In the genomic region with DNA sequence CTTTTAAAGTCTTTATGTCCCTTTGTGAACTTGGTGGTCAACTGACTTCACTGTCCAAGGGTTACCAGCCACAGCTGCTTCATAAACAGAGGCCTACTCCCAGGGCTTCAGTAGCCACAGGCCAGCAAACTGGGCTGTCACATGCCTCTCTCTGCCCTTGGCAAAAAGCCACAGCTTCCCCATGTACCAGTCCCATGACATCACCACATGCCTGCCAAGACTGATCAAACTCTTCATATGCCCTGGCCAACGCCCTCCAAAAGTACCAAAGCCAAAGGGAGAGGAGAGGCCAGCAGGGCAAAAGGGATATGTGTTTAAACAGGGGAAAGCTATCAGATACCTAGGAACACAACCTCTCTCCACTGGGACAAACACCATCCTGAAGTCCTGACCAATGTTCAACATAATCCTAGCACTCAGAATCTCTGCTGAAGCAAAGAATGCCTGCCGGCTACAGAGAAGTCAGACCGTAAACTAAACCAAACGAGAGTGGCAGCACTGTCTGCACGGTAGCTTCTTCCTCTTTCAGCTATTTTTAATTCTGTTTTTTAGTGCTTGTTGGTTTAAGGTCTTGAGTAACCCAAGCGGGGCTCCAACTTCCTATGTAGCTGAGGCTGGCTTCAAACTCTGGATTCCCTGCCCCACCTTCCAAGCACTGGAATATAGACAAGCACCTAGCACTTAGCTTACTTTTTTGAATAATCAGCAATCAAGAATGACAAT, we compare ENCODE assay signal across 8 mouse cellular contexts. TPM values are rescaled to one million over a fixed set of nuclear protein-coding genes. Genes with fewer than 3 reads are reported as not detected.
DNase-seq lines count a peak whose midpoint lies in the region; ATAC-seq and TF ChIP-seq lines count a peak whose summit lies in the region.

No protein-coding gene starts in this region.

- H3K27me3 ChIP-seq in midbrain, embryonic 11.5 days (ENCODE audit: control insufficient read depth, insufficient read depth, low read length) = no peaks in the 10 kb centered on the region
- no peaks in the 10 kb centered on the region for H3K27me3 ChIP-seq in midbrain, embryonic 16.5 days (ENCODE audit: control insufficient read depth, insufficient read depth, low read depth, low read length)
- H3K27me3 ChIP-seq in kidney, postnatal 0 days (ENCODE audit: insufficient read depth, low read length) = no peaks in the 10 kb centered on the region
- no peaks in the 10 kb centered on the region for H3K27me3 ChIP-seq in lung, embryonic 14.5 days (ENCODE audit: insufficient read depth, low read length)
- H3K27me3 ChIP-seq in forebrain, embryonic 15.5 days = no peaks in the 10 kb centered on the region

- 90% methylated on average over 6 of the region's 6 CpGs for WGBS in midbrain, embryonic 11.5 days
- 84% methylated on average over 6 of the region's 6 CpGs for WGBS in midbrain, embryonic 16.5 days
- 62% methylated on average over 6 of the region's 6 CpGs for WGBS in kidney, postnatal 0 days
- 63% methylated on average over 6 of the region's 6 CpGs for WGBS in lung, embryonic 14.5 days
- 86% methylated on average over 6 of the region's 6 CpGs for WGBS in forebrain, embryonic 15.5 days

- H3K4me1 ChIP-seq in midbrain, embryonic 11.5 days (ENCODE audit: control insufficient read depth, insufficient read depth, low read length) = peaks cover 11% of the 10 kb centered on the region
- H3K4me1 ChIP-seq in midbrain, embryonic 16.5 days (ENCODE audit: control insufficient read depth, insufficient read depth, low read length) = peaks cover 38% of the 10 kb centered on the region
- peaks cover 8% of the 10 kb centered on the region for H3K4me1 ChIP-seq in kidney, postnatal 0 days (replicated peaks; ENCODE audit: insufficient read depth, low read length)
- H3K4me1 ChIP-seq in lung, embryonic 14.5 days (ENCODE audit: insufficient read depth) = peaks cover 7% of the 10 kb centered on the region; the same call in 1 of the 2 replicates
- peaks cover 30% of the 10 kb centered on the region for H3K4me1 ChIP-seq in forebrain, embryonic 15.5 days

- DNase-seq in midbrain, embryonic 11.5 days (ENCODE audit: low spot score, missing footprints) = peak; percentile 39
- DNase-seq in adipocyte (ENCODE audit: low spot score) = peak; percentile 98
- peak; percentile 83 for DNase-seq in fibroblast of lung, adult 2 months (ENCODE audit: low read depth)
- DNase-seq in kidney, postnatal 0 days (ENCODE audit: low spot score) = peak; percentile 9
- peak; percentile 41 for DNase-seq in lung, embryonic 14.5 days
- peak; percentile 60 to 71 for DNase-seq in spleen, postnatal 4 days (ENCODE audit: low spot score in 2 of 2)

- H3K36me3 ChIP-seq in midbrain, embryonic 11.5 days (ENCODE audit: control insufficient read depth, insufficient read depth, low read length) = peaks cover 7% of the 10 kb centered on the region
- H3K36me3 ChIP-seq in midbrain, embryonic 16.5 days (ENCODE audit: control insufficient read depth, insufficient read depth, low read length) = peaks cover 6% of the 10 kb centered on the region; the same call in 1 of the 2 replicates
- peaks cover 21% of the 10 kb centered on the region for H3K36me3 ChIP-seq in kidney, postnatal 0 days (ENCODE audit: insufficient read depth, low read length)
- peaks cover 30% of the 10 kb centered on the region for H3K36me3 ChIP-seq in lung, embryonic 14.5 days (ENCODE audit: insufficient read depth)
- peaks cover 11% of the 10 kb centered on the region for H3K36me3 ChIP-seq in forebrain, embryonic 15.5 days

- no peak overlapping the region for H3K4me2 ChIP-seq in midbrain, embryonic 11.5 days
- H3K4me2 ChIP-seq in midbrain, embryonic 16.5 days (ENCODE audit: low read length) = no peak overlapping the region
- H3K4me2 ChIP-seq in kidney, postnatal 0 days (ENCODE audit: low read length) = no peak overlapping the region
- no peak overlapping the region for H3K4me2 ChIP-seq in lung, embryonic 14.5 days
- no peak overlapping the region for H3K4me2 ChIP-seq in forebrain, embryonic 15.5 days (replicated peaks)

- no peaks in the 10 kb centered on the region for H3K9me3 ChIP-seq in midbrain, embryonic 11.5 days (ENCODE audit: control insufficient read depth, low read length)
- H3K9me3 ChIP-seq in midbrain, embryonic 16.5 days (replicated peaks; ENCODE audit: control insufficient read depth, low read length, poor library complexity, severe bottlenecking) = no peaks in the 10 kb centered on the region
- H3K9me3 ChIP-seq in kidney, postnatal 0 days (replicated peaks; ENCODE audit: low read length) = no peaks in the 10 kb centered on the region
- no peaks in the 10 kb centered on the region for H3K9me3 ChIP-seq in lung, embryonic 14.5 days (ENCODE audit: low read depth, low read length)
- no peaks in the 10 kb centered on the region for H3K9me3 ChIP-seq in forebrain, embryonic 15.5 days

- no peak overlapping the region for H3K4me3 ChIP-seq in midbrain, embryonic 11.5 days (ENCODE audit: low read depth, low read length)
- no peak overlapping the region for H3K4me3 ChIP-seq in midbrain, embryonic 16.5 days (ENCODE audit: low read depth, low read length)
- H3K4me3 ChIP-seq in kidney, postnatal 0 days (replicated peaks; ENCODE audit: low read depth, low read length) = no peak overlapping the region
- H3K4me3 ChIP-seq in lung, embryonic 14.5 days (ENCODE audit: low read depth, low read length) = no peak overlapping the region
- no peak overlapping the region for H3K4me3 ChIP-seq in forebrain, embryonic 15.5 days

- no peak overlapping the region for H3K27ac ChIP-seq in midbrain, embryonic 11.5 days (ENCODE audit: low read depth, low read length)
- H3K27ac ChIP-seq in midbrain, embryonic 16.5 days (ENCODE audit: low read length) = no peak overlapping the region
- H3K27ac ChIP-seq in kidney, postnatal 0 days = no peak overlapping the region
- H3K27ac ChIP-seq in lung, embryonic 14.5 days (ENCODE audit: low read depth) = no peak overlapping the region
- H3K27ac ChIP-seq in forebrain, embryonic 15.5 days (replicated peaks) = no peak overlapping the region

- TF ChIP-seq CTCF in kidney, postnatal 0 days (IDR thresholded peaks at IDR 0.05; ENCODE audit: low read depth) = no peak
- TF ChIP-seq CTCF in lung, embryonic 14.5 days (IDR thresholded peaks at IDR 0.05; ENCODE audit: low read depth) = no peak

- ATAC-seq in midbrain, embryonic 11.5 days (ENCODE audit: low FRiP score) = no peak
- no peak for ATAC-seq in midbrain, embryonic 16.5 days
- ATAC-seq in kidney, postnatal 0 days (replicated peaks; ENCODE audit: low FRiP score, low read depth) = no peak; the same call in 1 of the 2 replicates
- ATAC-seq in lung, embryonic 14.5 days (ENCODE audit: insufficient read depth) = no peak
- no peak for ATAC-seq in forebrain, embryonic 15.5 days (replicated peaks)

- no peak overlapping the region for H3K9ac ChIP-seq in midbrain, embryonic 11.5 days (ENCODE audit: low read length)
- no peak overlapping the region for H3K9ac ChIP-seq in midbrain, embryonic 16.5 days (ENCODE audit: low read depth, low read length)
- no peak overlapping the region for H3K9ac ChIP-seq in kidney, postnatal 0 days (ENCODE audit: low read depth, low read length)
- H3K9ac ChIP-seq in lung, embryonic 14.5 days = no peak overlapping the region
- H3K9ac ChIP-seq in forebrain, embryonic 15.5 days (replicated peaks) = no peak overlapping the region

RNA-seq across cellular contexts. Expression of gene Glt1d1, which starts 21.1 kb away (rescaled TPM):
- 0.33 and 1.1 TPM in 2 replicates for polyA plus RNA-seq in midbrain, embryonic 11.5 days (2014; fragmentation: Nextera tagmentation; extraction: Ambion mirVana)
- 1.7 TPM in 2 replicates for polyA plus RNA-seq in midbrain, embryonic 16.5 days (2015; fragmentation: Nextera tagmentation; extraction: Ambion mirVana)
- 0.29 and 0.46 TPM in 2 replicates for polyA plus RNA-seq in kidney, postnatal 0 days (2015; fragmentation: Nextera tagmentation; extraction: Ambion mirVana)
- 0.18 and 0.64 TPM in 2 replicates for polyA plus RNA-seq in lung, embryonic 14.5 days (2014; fragmentation: Nextera tagmentation; extraction: Ambion mirVana)
- 1.4 and 1.5 TPM in 2 replicates for polyA plus RNA-seq in forebrain, embryonic 15.5 days (2015; fragmentation: Nextera tagmentation; extraction: Ambion mirVana)

RNA-seq across cellular contexts. Expression of gene Slc15a4, which starts 21.7 kb away (rescaled TPM):
- 21.0 and 23.1 TPM in 2 replicates for polyA plus RNA-seq in midbrain, embryonic 11.5 days (2014; fragmentation: Nextera tagmentation; extraction: Ambion mirVana)
- polyA plus RNA-seq in midbrain, embryonic 16.5 days (2015; fragmentation: Nextera tagmentation; extraction: Ambion mirVana) = 26.3 and 31.1 TPM in 2 replicates
- 15.4 and 16.2 TPM in 2 replicates for polyA plus RNA-seq in kidney, postnatal 0 days (2015; fragmentation: Nextera tagmentation; extraction: Ambion mirVana)
- 22.3 and 23.0 TPM in 2 replicates for polyA plus RNA-seq in lung, embryonic 14.5 days (2014; fragmentation: Nextera tagmentation; extraction: Ambion mirVana)
- 28.9 and 29.1 TPM in 2 replicates for polyA plus RNA-seq in forebrain, embryonic 15.5 days (2015; fragmentation: Nextera tagmentation; extraction: Ambion mirVana)

Comparison
In these comparisons a context has a peak if more than half of its experiments do, and no peak if none do; other contexts are left out.
1. DNase-seq: peak in every context shown above with its lines; median percentile 98 in adipocyte; 83 in fibroblast of lung, adult 2 months; 66 in spleen, postnatal 4 days; 41 in lung, embryonic 14.5 days; 39 in midbrain, embryonic 11.5 days; 9 in kidney, postnatal 0 days.